Mouse (Mus musculus): ENCODE measurements around the gene Scamp3. TPM values are rescaled to one million over a fixed set of nuclear protein-coding genes. Genes with fewer than 3 reads are reported as not detected.

Gene Scamp3
- polyA plus RNA-seq, 1 experiment from 2014 or later = 90.5 TPM

DNA sequence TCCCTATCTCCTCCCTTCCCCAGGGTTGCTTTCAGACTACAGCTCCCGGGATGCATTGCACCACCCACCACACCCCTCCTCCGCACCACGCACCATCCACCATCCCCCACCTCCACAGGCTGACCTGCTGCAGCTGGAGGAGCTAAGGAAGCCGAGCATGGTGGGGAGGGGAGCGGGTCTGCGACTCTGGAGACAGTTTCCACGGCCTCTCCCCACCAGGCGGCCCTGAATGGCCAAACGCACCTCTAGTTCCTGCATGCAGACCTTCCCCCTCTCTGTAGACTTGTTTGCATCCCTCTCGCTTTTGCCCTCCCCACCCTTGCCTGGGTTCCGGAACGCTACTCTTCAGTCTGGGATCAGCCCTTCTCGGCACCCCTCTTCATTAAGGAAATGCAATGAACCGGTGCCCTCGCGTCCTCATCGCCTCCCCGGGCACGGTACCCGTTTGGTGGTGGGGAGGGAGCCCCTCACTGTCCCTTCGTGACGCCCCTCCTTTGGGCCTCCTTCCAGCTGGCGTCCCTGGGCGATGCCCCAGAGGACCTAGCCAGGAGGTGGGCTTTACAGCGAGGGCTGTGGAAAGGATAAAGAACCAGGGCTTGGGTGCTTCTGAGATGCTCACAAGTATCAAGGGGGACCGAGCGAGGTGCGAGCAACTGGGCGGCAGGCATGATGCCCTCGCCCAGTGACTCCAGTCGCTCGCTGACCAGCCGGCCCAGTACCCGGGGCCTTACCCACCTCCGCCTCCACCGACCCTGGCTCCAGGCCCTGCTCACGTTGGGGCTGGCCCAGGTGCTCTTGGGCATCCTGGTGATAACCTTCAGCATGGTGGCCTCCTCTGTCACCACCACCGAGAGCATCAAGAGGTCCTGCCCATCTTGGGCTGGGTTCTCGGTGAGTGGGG lies 6.0 kb downstream of the Scamp3 start, which contains the start of gene Fam189b:
Gene Fam189b (plus strand): TSS at position 86 of the 901 bp plus-strand sequence.
- peaks cover 40% of the 10 kb centered on the region for H3K36me3 ChIP-seq (ENCODE audit: control insufficient read depth, insufficient read depth, low read length)
- H3K4me3 ChIP-seq (ENCODE audit: low read depth, low read length) = peak within 1 kb of the TSS; percentile 58
- no peaks in the 10 kb centered on the region for H3K27me3 ChIP-seq (replicated peaks; ENCODE audit: control insufficient read depth, insufficient read depth, low read length)
- 4% methylated on average over 38 of the region's 39 CpGs for WGBS
- peaks cover 10% of the 10 kb centered on the region for H3K4me1 ChIP-seq (ENCODE audit: control insufficient read depth, insufficient read depth, low read length)
- H3K27ac ChIP-seq (ENCODE audit: low read depth, low read length) = peak within 1 kb of the TSS; percentile 89
- peak within 1 kb of the TSS; percentile 89 for H3K9ac ChIP-seq (ENCODE audit: low read length)
- DNase-seq (ENCODE audit: low spot score) = peak; percentile 93
- H3K9me3 ChIP-seq (replicated peaks; ENCODE audit: control insufficient read depth, low read length) = no peaks in the 10 kb centered on the region
- ATAC-seq = peak; percentile 95
- peak within 1 kb of the TSS; percentile 91 for H3K4me2 ChIP-seq (ENCODE audit: low read length)

DNA sequence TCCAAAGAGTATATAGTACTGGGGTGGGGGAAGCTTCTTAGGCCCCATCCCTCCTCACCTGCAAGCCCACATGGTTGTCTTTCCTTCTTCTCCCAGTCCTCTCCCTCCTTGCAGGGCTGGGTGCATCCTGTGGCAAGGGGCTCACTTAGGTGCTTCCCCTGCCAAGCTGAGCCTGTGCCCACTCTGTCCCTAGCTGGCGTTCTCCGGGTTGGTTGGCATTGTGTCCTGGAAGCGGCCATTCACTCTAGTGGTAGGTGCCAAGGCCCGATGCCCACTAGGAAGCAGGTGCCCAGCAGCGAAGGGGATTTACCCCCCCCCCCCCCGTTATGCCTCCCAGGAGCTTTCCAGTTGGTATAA lies 6.7 kb downstream of the Scamp3 start:
- H3K4me1 ChIP-seq (ENCODE audit: control insufficient read depth, insufficient read depth, low read length) = peaks cover 8% of the 10 kb centered on the region
- 77% methylated on average over 6 of the region's 6 CpGs for WGBS
- no peak for ATAC-seq
- peak overlapping the region; percentile 89 for H3K9ac ChIP-seq (ENCODE audit: low read length)
- H3K36me3 ChIP-seq (ENCODE audit: control insufficient read depth, insufficient read depth, low read length) = peaks cover 44% of the 10 kb centered on the region
- no peak overlapping the region for H3K27ac ChIP-seq (ENCODE audit: low read depth, low read length)
- H3K9me3 ChIP-seq (replicated peaks; ENCODE audit: control insufficient read depth, low read length) = no peaks in the 10 kb centered on the region
- peak overlapping the region; percentile 58 for H3K4me3 ChIP-seq (ENCODE audit: low read depth, low read length)
- no peaks in the 10 kb centered on the region for H3K27me3 ChIP-seq (replicated peaks; ENCODE audit: control insufficient read depth, insufficient read depth, low read length)
- no peak for DNase-seq (ENCODE audit: low spot score)
- peak overlapping the region; percentile 91 for H3K4me2 ChIP-seq (ENCODE audit: low read length)

DNA sequence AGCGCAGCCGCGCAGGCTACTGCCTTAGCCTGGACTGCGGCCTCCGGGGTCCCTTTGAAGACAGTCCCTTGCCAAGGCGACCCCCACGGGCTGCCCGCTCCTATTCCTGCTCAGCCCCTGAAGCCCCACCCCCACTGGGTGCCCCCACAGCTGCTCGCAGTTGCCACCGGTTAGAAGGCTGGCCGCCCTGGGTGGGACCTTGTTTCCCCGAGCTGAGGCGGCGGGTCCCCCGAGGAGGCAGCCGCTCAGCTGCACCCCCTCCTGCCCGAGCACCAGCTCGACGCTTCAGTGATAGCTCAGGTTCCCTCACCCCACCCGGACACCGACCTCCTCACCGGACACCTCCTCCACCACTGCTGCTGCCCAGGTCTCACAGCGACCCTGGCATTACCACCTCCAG lies 9.9 kb downstream of the Scamp3 start:
- Histone ChIP-seq H3K4me1 (ENCODE audit: control insufficient read depth, insufficient read depth, low read length) (peaks cover 8% of the 10 kb centered on the region), H3K4me3 (ENCODE audit: low read depth, low read length) (no peak overlapping the region), H3K9ac (ENCODE audit: low read length) (no peak overlapping the region), H3K27me3 (replicated peaks; ENCODE audit: control insufficient read depth, insufficient read depth, low read length) (no peaks in the 10 kb centered on the region), H3K36me3 (ENCODE audit: control insufficient read depth, insufficient read depth, low read length) (peaks cover 12% of the 10 kb centered on the region), H3K27ac (ENCODE audit: low read depth, low read length) (no peak overlapping the region), H3K4me2 (ENCODE audit: low read length) (no peak overlapping the region), H3K9me3 (replicated peaks; ENCODE audit: control insufficient read depth, low read length) (no peaks in the 10 kb centered on the region)
- no peak for DNase-seq (ENCODE audit: low spot score)
- 28% methylated on average over 23 of the region's 23 CpGs for WGBS
- no peak for ATAC-seq

GRCm38 (mm10) chr3:89187690-89188477 lies 10.6 kb downstream of the Scamp3 start:
- no peak for DNase-seq (ENCODE audit: low spot score)
- ATAC-seq = no peak
- H3K4me1 ChIP-seq (ENCODE audit: control insufficient read depth, insufficient read depth, low read length) = peaks cover 8% of the 10 kb centered on the region
- no peaks in the 10 kb centered on the region for H3K9me3 ChIP-seq (replicated peaks; ENCODE audit: control insufficient read depth, low read length)
- H3K27me3 ChIP-seq (replicated peaks; ENCODE audit: control insufficient read depth, insufficient read depth, low read length) = no peaks in the 10 kb centered on the region
- no peak overlapping the region for H3K9ac ChIP-seq (ENCODE audit: low read length)
- 57% methylated on average over 18 of the region's 18 CpGs for WGBS
- peaks cover 8% of the 10 kb centered on the region; the same call in 1 of the 2 replicates for H3K36me3 ChIP-seq (ENCODE audit: control insufficient read depth, insufficient read depth, low read length)
- H3K27ac ChIP-seq (ENCODE audit: low read depth, low read length) = no peak overlapping the region
- no peak overlapping the region for H3K4me2 ChIP-seq (ENCODE audit: low read length)
- H3K4me3 ChIP-seq (ENCODE audit: low read depth, low read length) = no peak overlapping the region

DNA sequence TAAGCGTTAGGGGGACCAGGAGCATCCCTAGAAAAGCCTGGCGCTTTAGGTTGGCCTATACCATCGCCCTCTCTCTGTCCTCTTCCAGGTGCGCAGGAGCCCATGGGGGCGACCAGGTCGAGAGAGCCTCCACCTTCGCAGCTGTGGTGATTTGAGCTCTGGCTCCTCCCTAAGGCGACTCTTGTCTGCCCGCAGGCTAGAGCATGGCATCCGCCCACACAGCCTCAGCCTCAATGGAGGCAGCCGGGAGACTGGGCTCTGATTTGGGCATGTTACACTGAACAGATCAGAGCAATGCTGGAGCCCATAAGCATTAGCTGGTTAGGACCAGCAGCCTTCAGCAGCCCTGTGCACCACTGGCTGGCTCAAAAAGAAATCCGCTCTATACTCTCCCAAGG lies 11.2 kb downstream of the Scamp3 start:
- Histone ChIP-seq H3K4me2 (ENCODE audit: low read length) (no peak overlapping the region), H3K27me3 (replicated peaks; ENCODE audit: control insufficient read depth, insufficient read depth, low read length) (no peaks in the 10 kb centered on the region), H3K27ac (ENCODE audit: low read depth, low read length) (no peak overlapping the region), H3K4me1 (ENCODE audit: control insufficient read depth, insufficient read depth, low read length) (peaks cover 6% of the 10 kb centered on the region), H3K36me3 (ENCODE audit: control insufficient read depth, insufficient read depth, low read length) (peaks cover 8% of the 10 kb centered on the region; the same call in 1 of the 2 replicates), H3K9me3 (replicated peaks; ENCODE audit: control insufficient read depth, low read length) (no peaks in the 10 kb centered on the region), H3K4me3 (ENCODE audit: low read depth, low read length) (no peak overlapping the region), H3K9ac (ENCODE audit: low read length) (no peak overlapping the region)
- DNase-seq (ENCODE audit: low spot score) (no peak), ATAC-seq (no peak)
- WGBS = 62% methylated on average over 12 of the region's 12 CpGs

- H3K36me3 ChIP-seq (ENCODE audit: control insufficient read depth, insufficient read depth, low read length) = peaks cover 8% of the 10 kb centered on the region; the same call in 1 of the 2 replicates
- no peak overlapping the region for H3K4me2 ChIP-seq (ENCODE audit: low read length)
- DNase-seq (ENCODE audit: low spot score) (no peak), ATAC-seq (no peak)
- WGBS = 94% methylated on average over 8 of the region's 8 CpGs
- H3K27me3 ChIP-seq (replicated peaks; ENCODE audit: control insufficient read depth, insufficient read depth, low read length) = no peaks in the 10 kb centered on the region
- H3K4me1 ChIP-seq (ENCODE audit: control insufficient read depth, insufficient read depth, low read length) = no peaks in the 10 kb centered on the region
- no peak overlapping the region for H3K4me3 ChIP-seq (ENCODE audit: low read depth, low read length)
- H3K9me3 ChIP-seq (replicated peaks; ENCODE audit: control insufficient read depth, low read length) = no peaks in the 10 kb centered on the region
- no peak overlapping the region for H3K9ac ChIP-seq (ENCODE audit: low read length)
- H3K27ac ChIP-seq (ENCODE audit: low read depth, low read length) = no peak overlapping the region
Observed at GRCm38 (mm10) chr3:89190436-89190835, 13.2 kb downstream of the Scamp3 start.

DNA sequence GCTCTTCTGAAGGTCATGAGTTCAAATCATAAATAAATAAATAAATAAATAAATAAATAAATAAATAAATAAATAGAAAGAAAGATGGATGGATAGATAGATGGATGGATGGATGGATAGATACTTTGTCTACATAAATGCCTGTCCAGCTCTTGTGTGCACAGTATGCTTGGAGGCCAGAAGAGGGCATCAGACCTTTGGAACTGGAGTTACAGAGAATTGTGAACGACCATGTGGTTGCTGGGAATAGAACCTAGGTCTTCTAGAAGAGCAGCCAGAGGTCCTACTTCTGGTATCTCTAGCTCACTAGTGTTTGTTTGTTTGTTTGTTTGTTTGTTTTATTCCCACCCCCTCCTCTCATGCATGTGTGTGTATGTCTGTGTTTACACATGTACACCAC lies 16.1 kb downstream of the Scamp3 start:
- H3K27ac ChIP-seq (ENCODE audit: low read depth, low read length) = no peak overlapping the region
- H3K4me1 ChIP-seq (ENCODE audit: control insufficient read depth, insufficient read depth, low read length) = peaks cover 5% of the 10 kb centered on the region
- H3K27me3 ChIP-seq (replicated peaks; ENCODE audit: control insufficient read depth, insufficient read depth, low read length) = no peaks in the 10 kb centered on the region
- H3K4me2 ChIP-seq (ENCODE audit: low read length) = no peak overlapping the region
- peaks cover 5% of the 10 kb centered on the region; the same call in 1 of the 2 replicates for H3K36me3 ChIP-seq (ENCODE audit: control insufficient read depth, insufficient read depth, low read length)
- 68% methylated on average over 1 of the region's 1 CpGs for WGBS
- DNase-seq (ENCODE audit: low spot score) (no peak), ATAC-seq (no peak)
- no peak overlapping the region for H3K9ac ChIP-seq (ENCODE audit: low read length)
- no peaks in the 10 kb centered on the region for H3K9me3 ChIP-seq (replicated peaks; ENCODE audit: control insufficient read depth, low read length)
- no peak overlapping the region for H3K4me3 ChIP-seq (ENCODE audit: low read depth, low read length)

DNA sequence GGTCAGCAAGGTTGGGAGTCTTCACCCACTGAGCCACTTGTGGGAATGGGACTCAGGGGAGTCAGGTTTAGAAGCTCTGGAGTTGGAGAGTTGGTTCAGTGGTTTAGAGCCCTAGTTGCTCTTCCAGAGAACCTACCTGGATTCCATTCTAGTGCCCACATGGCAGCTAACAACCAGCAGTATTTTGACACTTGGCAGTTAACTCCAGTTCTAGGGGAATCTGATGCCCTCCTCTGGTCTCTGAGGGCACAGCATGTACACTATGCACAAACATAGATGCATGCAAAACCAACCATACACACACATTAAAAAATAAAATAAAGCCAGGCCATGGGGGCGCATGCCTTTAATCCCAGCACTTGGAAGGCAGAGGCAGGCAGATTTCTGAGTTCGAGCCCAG lies 16.6 kb downstream of the Scamp3 start:
- ATAC-seq (no peak), DNase-seq (ENCODE audit: low spot score) (no peak)
- no peaks in the 10 kb centered on the region for H3K9me3 ChIP-seq (replicated peaks; ENCODE audit: control insufficient read depth, low read length)
- H3K27me3 ChIP-seq (replicated peaks; ENCODE audit: control insufficient read depth, insufficient read depth, low read length) = no peaks in the 10 kb centered on the region
- 90% methylated on average over 2 of the region's 2 CpGs for WGBS
- H3K9ac ChIP-seq (ENCODE audit: low read length) = no peak overlapping the region
- no peak overlapping the region for H3K27ac ChIP-seq (ENCODE audit: low read depth, low read length)
- no peaks in the 10 kb centered on the region for H3K36me3 ChIP-seq (ENCODE audit: control insufficient read depth, insufficient read depth, low read length)
- no peak overlapping the region for H3K4me3 ChIP-seq (ENCODE audit: low read depth, low read length)
- H3K4me1 ChIP-seq (ENCODE audit: control insufficient read depth, insufficient read depth, low read length) = peaks cover 5% of the 10 kb centered on the region
- no peak overlapping the region for H3K4me2 ChIP-seq (ENCODE audit: low read length)
